Mouse (Mus musculus): ENCODE results near the gene Msl1. TPM values are rescaled to one million over a fixed set of nuclear protein-coding genes. Genes with fewer than 3 reads are reported as not detected.

Gene Msl1
- total RNA-seq, 2 experiments from 2014 or later, result 49.0 to 55.3 TPM

Other genes starting within 250 kb of the Msl1 start
- under 1 TPM; 0.10 to 0.18 TPM for gene Ikzf3, start 249.5 kb upstream of the Msl1 start, total RNA-seq (2021)
- not detected for gene Zpbp2, start 244.4 kb upstream of the Msl1 start, total RNA-seq (2021)
- 10 to 100 TPM; 18.3 to 18.7 TPM for gene Ormdl3, start 208.1 kb upstream of the Msl1 start, total RNA-seq (2021)
- gene Lrrc3c, start 197.2 kb upstream of the Msl1 start, total RNA-seq (2021), result not detected
- gene Gm12355, start 169.9 kb upstream of the Msl1 start, total RNA-seq (2021), result 1 to 10 TPM; 5.0 to 6.6 TPM
- gene Gsdma3, start 169.2 kb upstream of the Msl1 start, total RNA-seq (2021), result under 1 TPM; 0.16 to 0.39 TPM
- gene Gsdma2, start 148.8 kb upstream of the Msl1 start, total RNA-seq (2021), result not detected
- under 1 TPM in 1 of 2 experiments, not detected in 1; 0.11 TPM for gene Gsdma, start 131.2 kb upstream of the Msl1 start, total RNA-seq (2021)
- gene Psmd3, start 113.0 kb upstream of the Msl1 start, total RNA-seq (2021), result 10 to 100 TPM; 89.2 to 91.4 TPM
- not detected for gene Csf3, start 94.3 kb upstream of the Msl1 start, total RNA-seq (2021)
- 10 to 100 TPM; 40.3 to 42.0 TPM for gene Med24, start 66.1 kb upstream of the Msl1 start, total RNA-seq (2021)
- 100 to 1,000 TPM in 1 of 2 experiments, 10 to 100 TPM in 1; 91.8 to 106 TPM for gene Thra, start 54.9 kb upstream of the Msl1 start, total RNA-seq (2021)
- 10 to 100 TPM; 27.3 to 64.6 TPM for gene Nr1d1, start 20.2 kb upstream of the Msl1 start, total RNA-seq (2021)
- gene Casc3, start 9.4 kb downstream of the Msl1 start, total RNA-seq (2021), result 10 to 100 TPM; 20.1 to 21.5 TPM
- 1 to 10 TPM in 1 of 2 experiments, under 1 TPM in 1; 0.49 to 1.1 TPM for gene Rapgefl1, start 41.3 kb downstream of the Msl1 start, total RNA-seq (2021)
- 1 to 10 TPM; 4.4 to 4.6 TPM for gene Wipf2, start 68.1 kb downstream of the Msl1 start, total RNA-seq (2021)
- 1 to 10 TPM in 1 of 2 experiments, under 1 TPM in 1; 0.78 to 1.3 TPM for gene Cdc6, start 112.3 kb downstream of the Msl1 start, total RNA-seq (2021)
- 10 to 100 TPM; 13.7 to 19.7 TPM for gene Rara, start 132.3 kb downstream of the Msl1 start, total RNA-seq (2021)
- gene Gjd3, start 187.5 kb downstream of the Msl1 start, total RNA-seq (2021), result not detected
- gene Top2a, start 228.7 kb downstream of the Msl1 start, total RNA-seq (2021), result 10 to 100 TPM; 13.8 to 16.9 TPM
- gene Igfbp4, start 245.7 kb downstream of the Msl1 start, total RNA-seq (2021), result 100 to 1,000 TPM in 1 of 2 experiments, 10 to 100 TPM in 1; 76.9 to 104 TPM